Mouse (Mus musculus): ENCODE data around the gene Kazn. TPM values are rescaled to one million over a fixed set of nuclear protein-coding genes. Genes with fewer than 3 reads are reported as not detected.

Gene Kazn
- total and polyA plus RNA-seq, 3 experiments = 1.3 to 9.7 (median 4.2) TPM

DNA sequence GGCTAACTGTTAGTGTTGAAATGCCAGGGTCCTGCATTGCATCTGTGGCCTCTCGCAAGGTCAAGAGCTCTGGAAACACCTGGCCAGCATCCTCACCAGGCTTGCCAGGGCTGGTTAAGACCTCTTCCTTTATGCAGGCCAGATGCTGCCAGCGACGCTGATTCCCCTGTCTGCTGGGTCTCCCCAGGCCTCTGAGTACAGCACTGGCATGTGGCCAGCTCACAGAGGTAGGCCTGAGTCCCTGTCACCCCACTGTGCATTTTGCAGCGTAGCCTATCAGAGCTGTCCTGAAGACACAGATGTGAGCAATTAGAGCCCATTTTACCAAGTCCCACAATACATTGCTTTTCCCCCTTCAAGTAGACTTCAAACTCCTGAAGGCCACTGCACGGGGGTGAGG is 109.0 kb downstream of the Kazn start:
- Histone ChIP-seq H3K9me3 (replicated peaks; ENCODE audit: low read length) (no peaks in the 10 kb centered on the region), H3K4me2 (ENCODE audit: insufficient read depth, low read depth, poor library complexity, severe bottlenecking) (no peak overlapping the region), H3K9ac (ENCODE audit: insufficient read depth, low read depth) (no peak overlapping the region), H3K4me3 (replicated peaks in 1 of 3; ENCODE audit: low read depth in 2 of 3, low read length in 2 of 3, poor library complexity in 1 of 3) (no peak overlapping the region), H3K36me3 (replicated peaks in 1 of 2; ENCODE audit: control insufficient read depth in 1 of 2, insufficient read depth in 1 of 2, low read length in 1 of 2) (no peaks in the 10 kb centered on the region), H3K27ac (ENCODE audit: insufficient read depth, low read depth) (no peak overlapping the region), H3K79me2 (replicated peaks; ENCODE audit: control insufficient read depth, extremely low read depth, insufficient read depth, poor library complexity, severe bottlenecking) (no peaks in the 10 kb centered on the region), H3K4me1 (ENCODE audit: control insufficient read depth in 1 of 2, insufficient read depth in 2 of 2) (peaks cover 15 to 24% of the 10 kb centered on the region in 2 experiments), H3K27me3 (replicated peaks) (no peaks in the 10 kb centered on the region)
- dilution Hi-C loops (cut with MboI; ENCODE audit: extremely low pct_ligation_motif_present, extremely low pct_unique_long_range_greater_than_20kb, low sequenced_read_pairs) (no loop called here), in situ Hi-C loops (cut with MboI; ENCODE audit: low pct_ligation_motif_present, low pct_unique_long_range_greater_than_20kb, low sequenced_read_pairs) (no loop called here)
- TF ChIP-seq JUN (IDR thresholded peaks at IDR 0.05; ENCODE audit: insufficient read depth, low read depth, low read length) (no peak), ZKSCAN1 (IDR thresholded peaks at IDR 0.05; ENCODE audit: borderline replicate concordance, low read depth, low read length) (no peak), ZNF384 (IDR thresholded peaks at IDR 0.05; ENCODE audit: low read depth, low read length) (no peak), MAFK (IDR thresholded peaks at IDR 0.05; ENCODE audit: insufficient replicate concordance, low read length) (no peak), JUND (conservative IDR thresholded peaks at IDR 0.05; ENCODE audit: low read depth, low read length) (no peak), SMC3 (IDR thresholded peaks at IDR 0.05; ENCODE audit: low read depth, low read length) (no peak), MAX (IDR thresholded peaks at IDR 0.05; ENCODE audit: low read length) (no peak), ZC3H11A (IDR thresholded peaks at IDR 0.05; ENCODE audit: low read depth, low read length) (no peak), HCFC1 (IDR thresholded peaks at IDR 0.05; ENCODE audit: low read depth, low read length) (no peak), KAT2A (IDR thresholded peaks at IDR 0.05; ENCODE audit: insufficient replicate concordance, low read length) (no peak), GABPA (IDR thresholded peaks at IDR 0.05; ENCODE audit: insufficient replicate concordance, low read depth, low read length) (no peak), RCOR1 (conservative IDR thresholded peaks at IDR 0.05; ENCODE audit: low read depth, low read length) (no peak), POLR2AphosphoS2 (IDR thresholded peaks at IDR 0.05; ENCODE audit: low read depth, low read length) (no peak), MXI1 (IDR thresholded peaks at IDR 0.05; ENCODE audit: low read depth, low read length) (no peak), MYC (IDR thresholded peaks at IDR 0.05; ENCODE audit: low read depth, low read length) (no peak), BHLHE40 (IDR thresholded peaks at IDR 0.05; ENCODE audit: low read depth, low read length) (no peak), TCF12 (IDR thresholded peaks at IDR 0.05; ENCODE audit: low read depth, low read length) (no peak)
- DNase-seq (ENCODE audit: extremely low read depth) = no peak

GRCm38 (mm10) chr4:142127275-142127788 is 111.9 kb downstream of the Kazn start:
- H3K4me2 ChIP-seq (ENCODE audit: insufficient read depth, low read depth, poor library complexity, severe bottlenecking) = no peak overlapping the region
- in situ Hi-C loops (cut with MboI; ENCODE audit: low pct_ligation_motif_present, low pct_unique_long_range_greater_than_20kb, low sequenced_read_pairs) (no loop called here), dilution Hi-C loops (cut with MboI; ENCODE audit: extremely low pct_ligation_motif_present, extremely low pct_unique_long_range_greater_than_20kb, low sequenced_read_pairs) (no loop called here)
- H3K9ac ChIP-seq (ENCODE audit: insufficient read depth, low read depth) = no peak overlapping the region
- no peaks in the 10 kb centered on the region for H3K27me3 ChIP-seq (replicated peaks)
- no peaks in the 10 kb centered on the region for H3K9me3 ChIP-seq (replicated peaks; ENCODE audit: low read length)
- H3K79me2 ChIP-seq (replicated peaks; ENCODE audit: control insufficient read depth, extremely low read depth, insufficient read depth, poor library complexity, severe bottlenecking) = no peaks in the 10 kb centered on the region
- TF ChIP-seq KAT2A (IDR thresholded peaks at IDR 0.05; ENCODE audit: insufficient replicate concordance, low read length) (no peak), MYC (IDR thresholded peaks at IDR 0.05; ENCODE audit: low read depth, low read length) (no peak), ZC3H11A (IDR thresholded peaks at IDR 0.05; ENCODE audit: low read depth, low read length) (no peak), PAX5 (IDR thresholded peaks at IDR 0.05; ENCODE audit: low read length) (no peak), RCOR1 (conservative IDR thresholded peaks at IDR 0.05; ENCODE audit: low read depth, low read length) (no peak), MXI1 (IDR thresholded peaks at IDR 0.05; ENCODE audit: low read depth, low read length) (no peak), USF1 (IDR thresholded peaks at IDR 0.05; ENCODE audit: low read depth, low read length) (no peak), UBTF (IDR thresholded peaks at IDR 0.05; ENCODE audit: low read depth, low read length) (no peak), JUND (conservative IDR thresholded peaks at IDR 0.05; ENCODE audit: low read depth, low read length) (no peak), SIN3A (IDR thresholded peaks at IDR 0.05; ENCODE audit: low read length) (no peak)
- no peak overlapping the region for H3K4me3 ChIP-seq (replicated peaks in 1 of 3; ENCODE audit: low read depth in 2 of 3, low read length in 2 of 3, poor library complexity in 1 of 3)
- no peak for DNase-seq (ENCODE audit: extremely low read depth)
- no peaks in the 10 kb centered on the region for H3K36me3 ChIP-seq (replicated peaks in 1 of 2; ENCODE audit: control insufficient read depth in 1 of 2, insufficient read depth in 1 of 2, low read length in 1 of 2)
- no peak overlapping the region for H3K27ac ChIP-seq (ENCODE audit: insufficient read depth, low read depth)
- peaks cover 7 to 10% of the 10 kb centered on the region in 2 experiments; a peak in 3 of 4 replicates for H3K4me1 ChIP-seq (ENCODE audit: control insufficient read depth in 1 of 2, insufficient read depth in 2 of 2)

Data from CH12.LX (cell line).